Mouse (Mus musculus) midbrain, embryonic 11.5 days (tissue): ENCODE measurements around the gene Gm5965. TPM values are rescaled to one million over a fixed set of nuclear protein-coding genes. Genes with fewer than 3 reads are reported as not detected.
A peak's percentile ranks its signal among the peaks of the same experiment; 100 is the strongest.

Experiments used
- ATAC-seq: fragments of 200-750 bp; cut with Nextera tagmentation; 2 replicates; pipeline ENCODE4 v1.8.0; 2017; ENCODE audit warnings: moderate TSS enrichment, moderate library complexity; ENCODE audit not compliant: low FRiP score
- DNase-seq: peaks from one replicate; pipeline ENCODE4 v3.0.0; 2015; ENCODE audit warnings: low spot score; ENCODE audit errors: missing footprints
- H3K27ac ChIP-seq: fragments of 300-500 bp; sonication (generic); 2 replicates; pipeline ENCODE4 v1.5.1; 2014; ENCODE audit warnings: low read depth, low read length
- H3K27me3 ChIP-seq: fragments of 300-500 bp; sonication (generic); 2 replicates; pipeline ENCODE4 v1.6.1; 2014; ENCODE audit warnings: mild to moderate bottlenecking, low read length, moderate library complexity, mixed read lengths; ENCODE audit not compliant: control insufficient read depth, insufficient read depth
- H3K36me3 ChIP-seq: fragments of 300-500 bp; sonication (generic); 2 replicates; pipeline ENCODE4 v1.6.1; 2014; ENCODE audit warnings: mild to moderate bottlenecking, low read length, moderate library complexity, mixed read lengths; ENCODE audit not compliant: control insufficient read depth, insufficient read depth
- H3K4me1 ChIP-seq: fragments of 300-500 bp; sonication (generic); 2 replicates; pipeline ENCODE4 v1.6.1; 2014; ENCODE audit warnings: low read length; ENCODE audit not compliant: control insufficient read depth, insufficient read depth
- H3K4me2 ChIP-seq: fragments of 300-500 bp; sonication (generic); 2 replicates; pipeline ENCODE4 v1.6.1; 2014; ENCODE audit warnings: mild to moderate bottlenecking, moderate library complexity
- H3K4me3 ChIP-seq: fragments of 300-500 bp; sonication (generic); 2 replicates; pipeline ENCODE4 v1.5.1; 2014; ENCODE audit warnings: low read depth, low read length
- H3K9ac ChIP-seq: fragments of 300-500 bp; sonication (generic); 2 replicates; pipeline ENCODE4 v1.6.1; 2014; ENCODE audit warnings: low read length
- H3K9me3 ChIP-seq: fragments of 300-500 bp; sonication (generic); 2 replicates; pipeline ENCODE4 v1.6.1; 2016; ENCODE audit warnings: low read length; ENCODE audit not compliant: control insufficient read depth
- WGBS: fragments of 180-500 bp; shearing (Covaris S2); extraction: QIAGEN DNeasy Blood & Tissue Kit; methylation state at CpG from one replicate; pipeline ENCODE4 v1.1.7; 2014; 5-methylcytosine and 5-hydroxymethylcytosine counted together
- polyA plus RNA-seq: library from polyadenylated mRNA; unstranded; fragments of >200 nt; fragmentation: Nextera tagmentation; extraction: Ambion mirVana; gene quantifications from 2 replicates; pipeline ENCODE4 v1.2.1, GENCODE M21; 2014

Gm5965 gene
- polyA plus RNA-seq, 1 experiment from 2014 or later = not detected

DNA sequence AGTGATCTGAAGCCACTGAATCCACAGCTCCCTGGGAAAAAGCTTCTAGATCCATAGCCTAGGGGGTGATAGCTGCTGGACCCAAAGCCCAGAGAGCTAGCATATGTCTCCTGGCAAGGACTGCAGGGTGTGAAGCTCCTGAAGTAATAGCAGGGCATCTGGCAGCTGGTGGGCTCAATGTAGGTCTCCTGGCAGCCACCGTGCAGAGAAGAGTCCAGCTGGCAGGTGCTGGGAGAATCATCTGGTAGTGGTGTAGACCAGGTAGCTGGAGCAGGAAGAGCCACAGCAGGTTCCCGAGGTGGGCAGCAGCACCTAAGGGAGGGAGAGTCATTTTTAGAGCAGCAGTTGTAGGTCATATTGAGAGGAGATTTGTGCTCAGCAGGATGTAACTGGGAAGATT lies 34.1 kb downstream of the Gm5965 start, which contains the start of gene Gm20741:
TSS of gene Gm20741 (minus strand) at position 394 of the 400 bp plus-strand sequence.
- Histone ChIP-seq H3K4me3 (no peak within 1 kb of the TSS), H3K27me3 (no peaks in the 10 kb centered on the region), H3K36me3 (no peaks in the 10 kb centered on the region), H3K4me2 (no peak within 1 kb of the TSS), H3K9ac (no peak within 1 kb of the TSS), H3K9me3 (no peaks in the 10 kb centered on the region), H3K4me1 (no peaks in the 10 kb centered on the region), H3K27ac (no peak within 1 kb of the TSS)
- WGBS = 87% methylated on average over 2 of the region's 2 CpGs
- ATAC-seq = no peak
- DNase-seq = no peak

DNA sequence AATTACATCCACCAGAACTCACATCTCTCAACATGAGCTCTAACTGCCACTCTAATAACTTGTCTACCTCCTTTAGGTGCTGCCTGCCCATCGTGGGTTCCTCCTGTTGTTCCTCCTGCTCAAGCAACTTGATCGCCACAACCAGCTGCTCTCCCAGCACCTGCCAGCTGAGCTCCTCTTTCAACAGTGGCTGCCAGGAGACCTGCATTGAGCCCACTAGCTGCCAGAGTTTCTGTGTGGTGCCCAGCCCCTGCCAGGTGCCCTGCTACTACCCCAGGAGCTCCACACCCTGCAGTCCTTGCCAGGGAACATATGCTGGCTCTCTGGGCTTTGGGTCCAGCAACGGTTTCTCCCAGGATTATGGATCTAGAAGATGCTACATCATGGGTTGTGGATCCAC lies 42.4 kb downstream of the Gm5965 start, which contains the start of gene Krtap15:
TSS of gene Krtap15 (plus strand) at position 150 of the 400 bp plus-strand sequence.
- Histone ChIP-seq H3K4me3 (no peak within 1 kb of the TSS), H3K4me1 (no peaks in the 10 kb centered on the region), H3K27me3 (no peaks in the 10 kb centered on the region), H3K4me2 (no peak within 1 kb of the TSS), H3K9me3 (no peaks in the 10 kb centered on the region), H3K9ac (no peak within 1 kb of the TSS), H3K36me3 (no peaks in the 10 kb centered on the region), H3K27ac (no peak within 1 kb of the TSS)
- DNase-seq (no peak), ATAC-seq (no peak)
- WGBS = 85% methylated on average over 3 of the region's 3 CpGs

DNA sequence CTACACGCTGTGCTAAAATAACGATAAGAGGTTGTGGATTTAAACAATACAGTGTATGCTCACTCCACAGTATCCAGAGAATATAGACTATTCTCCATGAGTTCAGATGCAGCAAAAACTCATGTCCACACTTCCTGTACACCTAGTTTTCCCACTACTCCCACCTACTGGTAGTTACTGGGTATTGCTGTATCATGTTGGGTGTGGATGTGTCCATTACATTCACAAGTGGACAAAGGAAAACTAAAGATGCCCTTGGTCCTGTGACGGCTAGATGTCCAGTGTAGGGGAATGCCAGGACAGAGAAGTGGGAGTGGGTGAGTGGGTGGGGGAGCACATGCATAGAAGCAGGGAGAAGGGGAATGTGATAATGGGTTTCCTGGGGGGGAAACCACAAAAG lies 46.0 kb downstream of the Gm5965 start:
- no peaks in the 10 kb centered on the region for H3K4me1 ChIP-seq
- no peaks in the 10 kb centered on the region for H3K36me3 ChIP-seq
- H3K4me2 ChIP-seq = no peak overlapping the region
- no peak overlapping the region for H3K4me3 ChIP-seq
- H3K27me3 ChIP-seq = no peaks in the 10 kb centered on the region
- no peaks in the 10 kb centered on the region for H3K9me3 ChIP-seq
- 82% methylated on average over 3 of the region's 3 CpGs for WGBS
- DNase-seq = no peak
- H3K9ac ChIP-seq = no peak overlapping the region
- no peak overlapping the region for H3K27ac ChIP-seq
- ATAC-seq = 0 out of 2 replicates have a peak, but pooled peaks have one; percentile 38

DNA sequence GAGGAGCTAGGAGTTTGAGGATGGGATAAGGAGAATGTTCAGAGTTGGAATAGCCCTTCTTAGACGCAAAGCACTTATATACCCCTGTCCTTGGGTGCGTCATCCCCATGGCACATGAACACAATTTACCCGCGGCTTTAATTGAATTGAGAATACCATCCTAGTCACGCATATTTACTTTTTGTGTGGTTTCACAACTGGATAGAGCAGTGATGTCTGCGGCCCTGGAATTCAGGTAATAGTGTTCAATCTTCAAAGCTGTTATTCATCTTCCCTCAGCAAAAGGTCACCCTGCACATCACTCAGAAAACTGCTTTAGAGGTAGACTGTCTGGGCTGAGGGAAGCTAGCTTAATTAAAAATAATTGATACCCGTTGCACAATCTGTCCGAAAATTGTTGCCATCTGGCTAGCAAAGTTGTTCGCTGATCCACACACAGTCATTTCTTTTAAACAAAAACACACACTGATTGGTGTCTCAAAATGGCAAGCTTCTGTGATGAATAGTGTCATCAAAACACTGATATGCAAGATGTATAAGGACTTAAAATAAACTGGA lies 48.5 kb downstream of the Gm5965 start, which contains the start of gene Krtap14:
TSS of gene Krtap14 (minus strand) at position 51 of the 558 bp plus-strand sequence.
- Histone ChIP-seq H3K9me3 (no peaks in the 10 kb centered on the region), H3K27ac (no peak within 1 kb of the TSS), H3K9ac (no peak within 1 kb of the TSS), H3K36me3 (no peaks in the 10 kb centered on the region), H3K27me3 (no peaks in the 10 kb centered on the region), H3K4me1 (no peaks in the 10 kb centered on the region), H3K4me2 (no peak within 1 kb of the TSS), H3K4me3 (no peak within 1 kb of the TSS)
- ATAC-seq (no peak), DNase-seq (no peak)
- WGBS = 92% methylated on average over 9 of the region's 9 CpGs

GRCm38 (mm10) chr16:88826978-88827377 lies 49.3 kb downstream of the Gm5965 start:
- H3K4me2 ChIP-seq = no peak overlapping the region
- no peaks in the 10 kb centered on the region for H3K9me3 ChIP-seq
- H3K27ac ChIP-seq = no peak overlapping the region
- DNase-seq = no peak
- H3K36me3 ChIP-seq = no peaks in the 10 kb centered on the region
- no peak for ATAC-seq
- H3K4me1 ChIP-seq = no peaks in the 10 kb centered on the region
- no peak overlapping the region for H3K9ac ChIP-seq
- WGBS = 87% methylated on average over 3 of the region's 3 CpGs
- no peak overlapping the region for H3K4me3 ChIP-seq
- H3K27me3 ChIP-seq = no peaks in the 10 kb centered on the region

Other genes with a start within 250 kb of the Gm5965 start
- 0.37 and 0.38 TPM in 2 replicates for gene Cldn8, start 214.7 kb upstream of the Gm5965 start, polyA plus RNA-seq
- gene Krtap24-1, start 165.6 kb upstream of the Gm5965 start, polyA plus RNA-seq = not detected in 2 replicates
- not detected in 2 replicates for gene 2310079G19Rik, start 150.2 kb upstream of the Gm5965 start, polyA plus RNA-seq
- not detected in 2 replicates for gene Krtap26-1, start 130.1 kb upstream of the Gm5965 start, polyA plus RNA-seq
- gene Krtap27-1, start 106.2 kb upstream of the Gm5965 start, polyA plus RNA-seq = not detected in 2 replicates
- gene 2310061N02Rik, start 69.9 kb upstream of the Gm5965 start, polyA plus RNA-seq = not detected in 2 replicates
- not detected in 2 replicates for gene Krtap13-1, start 49.0 kb upstream of the Gm5965 start, polyA plus RNA-seq
- gene Krtap13, start 26.3 kb upstream of the Gm5965 start, polyA plus RNA-seq = not detected in 2 replicates
- gene 2310034C09Rik, start 19.0 kb upstream of the Gm5965 start, polyA plus RNA-seq = not detected in 2 replicates
- not detected in 2 replicates for gene 2310057N15Rik, start 3.7 kb upstream of the Gm5965 start, polyA plus RNA-seq
- not detected in 2 replicates for gene Gm20741, start 34.3 kb downstream of the Gm5965 start, polyA plus RNA-seq
- gene Krtap15, start 42.3 kb downstream of the Gm5965 start, polyA plus RNA-seq = not detected in 2 replicates
- gene Krtap14, start 48.2 kb downstream of the Gm5965 start, polyA plus RNA-seq = not detected in 2 replicates
- not detected in 2 replicates for gene Krtap19-1, start 91.5 kb downstream of the Gm5965 start, polyA plus RNA-seq
- gene Krtap19-2, start 96.4 kb downstream of the Gm5965 start, polyA plus RNA-seq = not detected in 2 replicates
- gene Krtap19-3, start 100.1 kb downstream of the Gm5965 start, polyA plus RNA-seq = not detected in 2 replicates
- not detected in 2 replicates for gene Krtap19-4, start 107.2 kb downstream of the Gm5965 start, polyA plus RNA-seq
- not detected in 2 replicates for gene Krtap19-5, start 118.6 kb downstream of the Gm5965 start, polyA plus RNA-seq
- not detected in 2 replicates for gene Krtap19-9b, start 154.4 kb downstream of the Gm5965 start, polyA plus RNA-seq
- gene Krtap16-3, start 185.0 kb downstream of the Gm5965 start, polyA plus RNA-seq = not detected in 2 replicates
- not detected in 2 replicates for gene Krtap22-2, start 232.9 kb downstream of the Gm5965 start, polyA plus RNA-seq
- not detected in 2 replicates for gene Gm10229, start 237.4 kb downstream of the Gm5965 start, polyA plus RNA-seq